ENCODE assay signal across 8 mouse cellular contexts in genomic region chr7:127110239-127111007, GRCm38 (mm10). TPM values are rescaled to one million over a fixed set of nuclear protein-coding genes. Genes with fewer than 3 reads are reported as not detected.
DNase-seq lines count a peak whose midpoint lies in the region; ATAC-seq and TF ChIP-seq lines count a peak whose summit lies in the region.
"Had no signal": no experiment of that assay in that cellular context is flagged by ENCODE, and none has a peak within 500 bp of the region (broad histone marks: within the 10 kb centered on the region; RNA-seq: fewer than 3 reads in every experiment).

No protein-coding gene starts in this region.

- no peak overlapping the region for H3K4me3 ChIP-seq in G1E (ENCODE audit: low read depth, low read length)
- H3K4me3 ChIP-seq: megakaryocyte, embryonic 14.5 days had no signal

- no peak for ATAC-seq in G1E (ENCODE audit: extremely low read depth, insufficient number of reproducible peaks, low FRiP score, poor library complexity, severe bottlenecking)

- peak; percentile 81 for TF ChIP-seq CTCF in G1E (IDR thresholded peaks at IDR 0.05; ENCODE audit: low read depth, low read length)

- peaks cover 44% of the 10 kb centered on the region for H3K4me1 ChIP-seq in G1E (ENCODE audit: insufficient read depth, low read depth, low read length)

- peaks cover 72% of the 10 kb centered on the region for H3K36me3 ChIP-seq in G1E (replicated peaks)

- H3K27me3 ChIP-seq in G1E (ENCODE audit: insufficient read depth, low read length) = no peaks in the 10 kb centered on the region

- no peaks in the 10 kb centered on the region for H3K9me3 ChIP-seq in G1E (replicated peaks)
- H3K9me3 ChIP-seq: megakaryocyte, embryonic 14.5 days had no signal

- DNase-seq in G1E (ENCODE audit: low spot score) = peak; percentile 60
- peak; percentile 39 for DNase-seq in brain, embryonic 18.5 days (ENCODE audit: low read depth, low spot score)
- peak; percentile 34 for DNase-seq in fibroblast of lung, adult 2 months (ENCODE audit: low read depth)
- DNase-seq in heart, postnatal 4 days = peak; percentile 86
- DNase-seq in layer of hippocampus, postnatal 14 days (ENCODE audit: low spot score in 2 of 2) = peak; percentile 74 to 86
- peak; percentile 77 for DNase-seq in lung, postnatal 25 days (ENCODE audit: low spot score)
- peak; percentile 77 for DNase-seq in right cerebral cortex, adult 18-20 months

RNA-seq across cellular contexts. Expression of gene Qprt, which starts 11.6 kb away (rescaled TPM):
- total RNA-seq in G1E (2014; fragmentation: Nextera tagmentation) = 4.5 and 8.0 TPM in 2 replicates
- total RNA-seq in G1E (2017) = 2.0 and 3.7 TPM in 2 replicates
- polyA plus RNA-seq in G1E (2012) = 1.2 and 1.9 TPM in 2 replicates
- under 1 TPM; 0.19 to 0.20 TPM for total RNA-seq in heart, postnatal 4 days (2021)
- total RNA-seq in layer of hippocampus, postnatal 14 days (2021) = under 1 TPM; 0.19 to 0.76 TPM

RNA-seq across cellular contexts. Expression of gene AI467606, which starts 19.3 kb away (rescaled TPM):
- 39.5 and 42.1 TPM in 2 replicates for total RNA-seq in G1E (2014; fragmentation: Nextera tagmentation)
- 42.2 and 50.8 TPM in 2 replicates for total RNA-seq in G1E (2017)
- polyA plus RNA-seq in G1E (2012) = 134 and 143 TPM in 2 replicates
- total RNA-seq in heart, postnatal 4 days (2021) = under 1 TPM; 0.71 to 0.74 TPM
- total RNA-seq in layer of hippocampus, postnatal 14 days (2021) = 1 to 10 TPM; 1.1 to 2.7 TPM

RNA-seq across cellular contexts. Expression of gene Zg16, which starts 23.3 kb away (rescaled TPM):
- total RNA-seq in G1E (2014; fragmentation: Nextera tagmentation) = 2.9 TPM in 1 of 2 replicates, not detected in the other
- 0.17 TPM in 1 of 2 replicates, not detected in the other for total RNA-seq in G1E (2017)
- not detected in 2 replicates for polyA plus RNA-seq in G1E (2012)
- total RNA-seq in heart, postnatal 4 days (2021) = not detected
- not detected for total RNA-seq in layer of hippocampus, postnatal 14 days (2021)

RNA-seq across cellular contexts. Expression of gene Spn, which starts 27.2 kb away (rescaled TPM):
- total RNA-seq in G1E (2014; fragmentation: Nextera tagmentation) (52.8 and 55.4 TPM in 2 replicates), G1E (2017) (251 and 278 TPM in 2 replicates)
- polyA plus RNA-seq in G1E (2012) = 81.4 and 90.2 TPM in 2 replicates
- under 1 TPM; 0.38 to 0.67 TPM for total RNA-seq in heart, postnatal 4 days (2021)
- under 1 TPM; 0.65 to 0.95 TPM for total RNA-seq in layer of hippocampus, postnatal 14 days (2021)

Comparison
In these comparisons a context has a peak if more than half of its experiments do, and no peak if none do; other contexts are left out.
1. DNase-seq: peak in every context shown above with its lines; median percentile 86 in heart, postnatal 4 days; 80 in layer of hippocampus, postnatal 14 days; 77 in lung, postnatal 25 days; 77 in right cerebral cortex, adult 18-20 months; 60 in G1E; 39 in brain, embryonic 18.5 days; 34 in fibroblast of lung, adult 2 months.
2. RNA of gene AI467606, which starts 19.3 kb away (total RNA-seq): 39.5 to 50.8 TPM in G1E; 1.1 to 2.7 TPM in layer of hippocampus, postnatal 14 days and 0.71 to 0.74 TPM in heart, postnatal 4 days; every median in the first group is over 10 times any median in the second.